Comparison of ENCODE assay signal across 7 mouse cellular contexts in the genomic region with DNA sequence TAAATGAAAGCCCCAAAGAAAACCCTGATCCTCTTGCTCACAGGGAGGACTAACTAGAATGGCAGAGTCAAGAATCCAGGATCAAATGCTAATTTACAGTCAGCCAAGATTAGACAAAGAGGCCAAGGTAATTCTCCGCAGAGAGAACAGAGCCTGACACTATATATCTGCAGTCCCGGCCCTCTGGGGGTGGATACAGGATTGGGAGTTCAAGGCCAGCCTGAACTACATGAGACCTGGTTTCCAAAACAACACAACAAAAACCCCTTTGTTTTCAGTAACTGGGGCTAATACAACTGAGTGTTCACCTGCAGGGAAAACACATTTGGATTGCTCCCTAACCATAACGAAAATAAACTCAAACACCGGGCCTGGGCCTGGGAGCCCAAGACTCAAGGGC. TPM values are rescaled to one million over a fixed set of nuclear protein-coding genes. Genes with fewer than 3 reads are reported as not detected.
DNase-seq lines count a peak whose midpoint lies in the region; ATAC-seq and TF ChIP-seq lines count a peak whose summit lies in the region.

No protein-coding gene starts in this region.

- H3K27me3 ChIP-seq in hindbrain, embryonic 12.5 days, result 0 out of 2 replicates have a peak, but pooled peaks cover 2% of the 10 kb centered on the region
- no peaks in the 10 kb centered on the region for H3K27me3 ChIP-seq in hindbrain, embryonic 14.5 days (ENCODE audit: control insufficient read depth, insufficient read depth, low read length)
- no peaks in the 10 kb centered on the region for H3K27me3 ChIP-seq in MEL (ENCODE audit: control insufficient read depth in 1 of 2, insufficient read depth in 2 of 2, low read length in 2 of 2)
- peaks cover 12% of the 10 kb centered on the region for H3K27me3 ChIP-seq in liver, embryonic 12.5 days (replicated peaks)

- no peaks in the 10 kb centered on the region for H3K79me2 ChIP-seq in MEL (ENCODE audit: control insufficient read depth, insufficient read depth, low read length, poor library complexity)

- TF ChIP-seq RAD21 in MEL (IDR thresholded peaks at IDR 0.05; ENCODE audit: low read depth, low read length), result no peak

- TF ChIP-seq CTCF in MEL (IDR thresholded peaks at IDR 0.05 in 2 of 3, conservative IDR thresholded peaks at IDR 0.05 in 1 of 3; ENCODE audit: control insufficient read depth in 1 of 3, insufficient read depth in 1 of 3, low read depth in 2 of 3, low read length in 3 of 3, poor library complexity in 1 of 3, severe bottlenecking in 1 of 3), result no peak

- peaks cover 19% of the 10 kb centered on the region for H3K4me1 ChIP-seq in hindbrain, embryonic 12.5 days
- peaks cover 4% of the 10 kb centered on the region; the same call in 1 of the 2 replicates for H3K4me1 ChIP-seq in hindbrain, embryonic 14.5 days (replicated peaks; ENCODE audit: control insufficient read depth, insufficient read depth, low read length)
- peaks cover 14 to 28% of the 10 kb centered on the region in 2 experiments for H3K4me1 ChIP-seq in MEL (ENCODE audit: control insufficient read depth in 1 of 2, insufficient read depth in 2 of 2, low read length in 2 of 2)
- peaks cover 43% of the 10 kb centered on the region for H3K4me1 ChIP-seq in brown adipose tissue, adult 24 weeks (ENCODE audit: control insufficient read depth, insufficient read depth, insufficient read length, low read length)
- peaks cover 70% of the 10 kb centered on the region for H3K4me1 ChIP-seq in liver, embryonic 12.5 days

- no peak overlapping the region for H3K9ac ChIP-seq in hindbrain, embryonic 12.5 days
- no peak overlapping the region for H3K9ac ChIP-seq in hindbrain, embryonic 14.5 days
- no peak overlapping the region for H3K9ac ChIP-seq in MEL (ENCODE audit: control insufficient read depth, low read depth, low read length, poor library complexity, severe bottlenecking)
- H3K9ac ChIP-seq in liver, embryonic 12.5 days, result peak overlapping the region; percentile 66

- no peak for TF ChIP-seq POLR2A in MEL (IDR thresholded peaks at IDR 0.05; ENCODE audit: control insufficient read depth in 1 of 2, insufficient read depth in 1 of 2, low read depth in 1 of 2, low read length in 2 of 2, poor library complexity in 1 of 2)

- H3K9me3 ChIP-seq in hindbrain, embryonic 12.5 days (replicated peaks), result no peaks in the 10 kb centered on the region
- H3K9me3 ChIP-seq in hindbrain, embryonic 14.5 days (ENCODE audit: control insufficient read depth, low read length), result no peaks in the 10 kb centered on the region
- H3K9me3 ChIP-seq in MEL (replicated peaks; ENCODE audit: insufficient read depth, low read length), result no peaks in the 10 kb centered on the region
- no peaks in the 10 kb centered on the region for H3K9me3 ChIP-seq in liver, embryonic 12.5 days (replicated peaks)

- 86% methylated on average over 4 of the region's 4 CpGs for whole genome bisulfite sequencing in hindbrain, embryonic 12.5 days
- 85% methylated on average over 4 of the region's 4 CpGs for WGBS in hindbrain, embryonic 14.5 days
- whole genome bisulfite sequencing in liver, embryonic 12.5 days (ENCODE audit: insufficient replicate concordance), result 70% methylated on average over 4 of the region's 4 CpGs

- no peak for ATAC-seq in hindbrain, embryonic 12.5 days (ENCODE audit: low FRiP score)
- ATAC-seq in hindbrain, embryonic 14.5 days (ENCODE audit: low FRiP score), result no peak
- ATAC-seq in liver, embryonic 12.5 days, result no peak

- H3K4me3 ChIP-seq in hindbrain, embryonic 12.5 days, result no peak overlapping the region
- H3K4me3 ChIP-seq in hindbrain, embryonic 14.5 days (replicated peaks; ENCODE audit: low read length), result no peak overlapping the region
- H3K4me3 ChIP-seq in MEL (ENCODE audit: control insufficient read depth in 1 of 2, insufficient read depth in 1 of 2, low read depth in 2 of 2, low read length in 2 of 2), result no peak overlapping the region
- no peak overlapping the region for H3K4me3 ChIP-seq in brown adipose tissue, adult 24 weeks (ENCODE audit: insufficient read depth, low read depth, low read length)
- H3K4me3 ChIP-seq in liver, embryonic 12.5 days, result peak overlapping the region; percentile 20; the same call in 1 of the 2 replicates

- DNase-seq in hindbrain, embryonic 14.5 days (ENCODE audit: low spot score), result no peak
- DNase-seq in MEL (ENCODE audit: low read depth, low spot score), result no peak
- no peak for DNase-seq in layer of hippocampus, adult 9-10 months (ENCODE audit: low spot score)
- no peak for DNase-seq in layer of hippocampus, postnatal 36 days

- no peak for TF ChIP-seq EP300 in MEL (IDR thresholded peaks at IDR 0.05; ENCODE audit: low read depth in 1 of 2, low read length in 2 of 2)

- H3K27ac ChIP-seq in hindbrain, embryonic 12.5 days, result peak overlapping the region; percentile 71
- H3K27ac ChIP-seq in hindbrain, embryonic 14.5 days, result no peak overlapping the region
- H3K27ac ChIP-seq in MEL (ENCODE audit: control insufficient read depth, low read depth, low read length), result peak overlapping the region; percentile 67; the same call in 1 of the 2 replicates
- H3K27ac ChIP-seq in brown adipose tissue, adult 24 weeks (replicated peaks; ENCODE audit: low read depth, low read length), result peak overlapping the region; percentile 94
- peak overlapping the region; percentile 98 for H3K27ac ChIP-seq in liver, embryonic 12.5 days

- H3K36me3 ChIP-seq in hindbrain, embryonic 12.5 days, result peaks cover 48% of the 10 kb centered on the region
- peaks cover 35% of the 10 kb centered on the region for H3K36me3 ChIP-seq in hindbrain, embryonic 14.5 days (replicated peaks; ENCODE audit: control insufficient read depth, insufficient read depth)
- peaks cover 0 to 22% of the 10 kb centered on the region in 2 experiments; a peak in 2 of 4 replicates for H3K36me3 ChIP-seq in MEL (ENCODE audit: control insufficient read depth in 1 of 2, insufficient read depth in 2 of 2, low read length in 2 of 2)
- H3K36me3 ChIP-seq in liver, embryonic 12.5 days, result peaks cover 43% of the 10 kb centered on the region

- H3K4me2 ChIP-seq in hindbrain, embryonic 12.5 days (replicated peaks), result no peak overlapping the region
- H3K4me2 ChIP-seq in hindbrain, embryonic 14.5 days (replicated peaks), result no peak overlapping the region
- peak overlapping the region; percentile 69 for H3K4me2 ChIP-seq in liver, embryonic 12.5 days

RNA-seq across cellular contexts. Expression of a gene that starts 5.3 kb away (rescaled TPM):
- 13.3 and 13.7 TPM in 2 replicates for polyA plus RNA-seq in hindbrain, embryonic 12.5 days (2016; fragmentation: Nextera tagmentation; extraction: Ambion mirVana)
- 10.2 and 11.3 TPM in 2 replicates for polyA plus RNA-seq in hindbrain, embryonic 14.5 days (2014; fragmentation: Nextera tagmentation; extraction: Ambion mirVana)
- 1.1 and 1.5 TPM in 2 replicates for total RNA-seq in MEL (2012; rRNA removed)
- 1 to 10 TPM in 1 of 2 experiments, not detected in 1; 3.1 TPM for polyA plus RNA-seq in MEL (2012; ENCODE audit: insufficient read depth in 1 of 2, insufficient read length in 2 of 2, low read depth in 1 of 2, low replicate concordance in 2 of 2, missing spikeins in 1 of 2)
- polyA plus RNA-seq in brown adipose tissue, adult 24 weeks (2012; ENCODE audit: insufficient read depth, insufficient read length, missing spikeins), result 4.4 and 7.1 TPM in 2 replicates
- polyA plus RNA-seq in liver, embryonic 12.5 days (2016; fragmentation: Nextera tagmentation; extraction: Ambion mirVana), result 6.3 and 7.0 TPM in 2 replicates
- 1 to 10 TPM; 7.2 to 9.1 TPM for total RNA-seq in layer of hippocampus, postnatal 36 days (2021)

RNA-seq across cellular contexts. Expression of a gene that starts 13.7 kb away (rescaled TPM):
- 0.23 and 0.26 TPM in 2 replicates for polyA plus RNA-seq in hindbrain, embryonic 12.5 days (2016; fragmentation: Nextera tagmentation; extraction: Ambion mirVana)
- polyA plus RNA-seq in hindbrain, embryonic 14.5 days (2014; fragmentation: Nextera tagmentation; extraction: Ambion mirVana), result 0.31 TPM in 1 of 2 replicates, not detected in the other
- total RNA-seq in MEL (2012; rRNA removed), result not detected in 2 replicates
- polyA plus RNA-seq in MEL (2012; ENCODE audit: insufficient read depth in 1 of 2, insufficient read length in 2 of 2, low read depth in 1 of 2, low replicate concordance in 2 of 2, missing spikeins in 1 of 2), result not detected
- not detected in 2 replicates for polyA plus RNA-seq in brown adipose tissue, adult 24 weeks (2012; ENCODE audit: insufficient read depth, insufficient read length, missing spikeins)
- polyA plus RNA-seq in liver, embryonic 12.5 days (2016; fragmentation: Nextera tagmentation; extraction: Ambion mirVana), result 0.08 TPM in 1 of 2 replicates, not detected in the other
- total RNA-seq in layer of hippocampus, postnatal 36 days (2021), result 1 to 10 TPM in 1 of 2 experiments, under 1 TPM in 1; 0.67 to 1.7 TPM

RNA-seq across cellular contexts. Expression of a gene that starts 17.9 kb away (rescaled TPM):
- polyA plus RNA-seq in hindbrain, embryonic 12.5 days (2016; fragmentation: Nextera tagmentation; extraction: Ambion mirVana), result 45.6 and 51.2 TPM in 2 replicates
- polyA plus RNA-seq in hindbrain, embryonic 14.5 days (2014; fragmentation: Nextera tagmentation; extraction: Ambion mirVana), result 37.2 and 45.3 TPM in 2 replicates
- 34.8 and 42.9 TPM in 2 replicates for total RNA-seq in MEL (2012; rRNA removed)
- 10 to 100 TPM in 1 of 2 experiments, not detected in 1; 44.2 TPM for polyA plus RNA-seq in MEL (2012; ENCODE audit: insufficient read depth in 1 of 2, insufficient read length in 2 of 2, low read depth in 1 of 2, low replicate concordance in 2 of 2, missing spikeins in 1 of 2)
- 98.3 and 102 TPM in 2 replicates for polyA plus RNA-seq in brown adipose tissue, adult 24 weeks (2012; ENCODE audit: insufficient read depth, insufficient read length, missing spikeins)
- 26.4 and 28.5 TPM in 2 replicates for polyA plus RNA-seq in liver, embryonic 12.5 days (2016; fragmentation: Nextera tagmentation; extraction: Ambion mirVana)
- 10 to 100 TPM; 27.0 to 28.0 TPM for total RNA-seq in layer of hippocampus, postnatal 36 days (2021)

RNA-seq across cellular contexts. Expression of a gene that starts 22.6 kb away (rescaled TPM):
- polyA plus RNA-seq in hindbrain, embryonic 12.5 days (2016; fragmentation: Nextera tagmentation; extraction: Ambion mirVana), result 62.1 and 62.4 TPM in 2 replicates
- 84.0 and 86.6 TPM in 2 replicates for polyA plus RNA-seq in hindbrain, embryonic 14.5 days (2014; fragmentation: Nextera tagmentation; extraction: Ambion mirVana)
- 70.8 and 75.9 TPM in 2 replicates for total RNA-seq in MEL (2012; rRNA removed)
- polyA plus RNA-seq in MEL (2012; ENCODE audit: insufficient read depth in 1 of 2, insufficient read length in 2 of 2, low read depth in 1 of 2, low replicate concordance in 2 of 2, missing spikeins in 1 of 2), result 10 to 100 TPM in 1 of 2 experiments, not detected in 1; 57.5 TPM
- polyA plus RNA-seq in brown adipose tissue, adult 24 weeks (2012; ENCODE audit: insufficient read depth, insufficient read length, missing spikeins), result 55.0 and 67.5 TPM in 2 replicates
- 34.9 and 35.7 TPM in 2 replicates for polyA plus RNA-seq in liver, embryonic 12.5 days (2016; fragmentation: Nextera tagmentation; extraction: Ambion mirVana)
- total RNA-seq in layer of hippocampus, postnatal 36 days (2021), result 10 to 100 TPM; 42.1 to 53.7 TPM

RNA-seq across cellular contexts. Expression of a gene that starts 30.8 kb away (rescaled TPM):
- polyA plus RNA-seq in hindbrain, embryonic 12.5 days (2016; fragmentation: Nextera tagmentation; extraction: Ambion mirVana), result 30.5 and 34.3 TPM in 2 replicates
- polyA plus RNA-seq in hindbrain, embryonic 14.5 days (2014; fragmentation: Nextera tagmentation; extraction: Ambion mirVana), result 16.4 and 20.7 TPM in 2 replicates
- 9.1 and 14.5 TPM in 2 replicates for total RNA-seq in MEL (2012; rRNA removed)
- polyA plus RNA-seq in MEL (2012; ENCODE audit: insufficient read depth in 1 of 2, insufficient read length in 2 of 2, low read depth in 1 of 2, low replicate concordance in 2 of 2, missing spikeins in 1 of 2), result 1 to 10 TPM in 1 of 2 experiments, not detected in 1; 8.2 TPM
- 1.7 and 3.6 TPM in 2 replicates for polyA plus RNA-seq in brown adipose tissue, adult 24 weeks (2012; ENCODE audit: insufficient read depth, insufficient read length, missing spikeins)
- 28.2 and 28.3 TPM in 2 replicates for polyA plus RNA-seq in liver, embryonic 12.5 days (2016; fragmentation: Nextera tagmentation; extraction: Ambion mirVana)
- total RNA-seq in layer of hippocampus, postnatal 36 days (2021), result 1 to 10 TPM; 3.6 to 3.9 TPM
